ENCODE assay signal across 8 mouse cellular contexts in the genomic region with DNA sequence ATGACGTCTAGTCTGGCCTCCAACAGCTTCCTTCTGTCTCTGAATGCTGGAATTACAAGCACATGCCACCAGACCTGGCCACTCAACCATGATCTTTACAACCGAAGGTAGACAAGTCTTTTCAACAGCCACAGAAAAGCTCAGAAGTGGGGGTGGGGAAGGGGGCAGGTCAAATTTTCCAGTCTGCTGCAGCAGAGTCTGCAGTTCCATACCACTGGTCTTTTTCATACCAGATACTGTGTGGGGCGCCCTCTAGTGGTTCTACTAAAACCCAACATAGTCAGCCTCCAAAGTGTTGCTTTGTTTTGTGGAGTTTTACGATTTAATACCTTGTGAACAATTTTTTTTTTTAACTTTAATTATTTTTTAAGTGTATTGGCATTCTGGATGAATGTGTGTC. TPM values are rescaled to one million over a fixed set of nuclear protein-coding genes. Genes with fewer than 3 reads are reported as not detected.
DNase-seq lines count a peak whose midpoint lies in the region; ATAC-seq and TF ChIP-seq lines count a peak whose summit lies in the region.

No protein-coding gene starts in this region.

- H3K9ac ChIP-seq in forebrain, postnatal 0 days, result no peak overlapping the region
- H3K9ac ChIP-seq in liver, adult 2 months (ENCODE audit: low read depth, low read length), result no peak overlapping the region
- no peak overlapping the region for H3K9ac ChIP-seq in neural tube, embryonic 12.5 days

- no peak overlapping the region for H3K4me2 ChIP-seq in forebrain, postnatal 0 days (ENCODE audit: low read depth)
- 0 out of 2 replicates have a peak overlapping the region, but pooled peaks have one; percentile 12 for H3K4me2 ChIP-seq in neural tube, embryonic 12.5 days (replicated peaks)

- H3K9me3 ChIP-seq in forebrain, postnatal 0 days (ENCODE audit: low read length), result no peaks in the 10 kb centered on the region
- H3K9me3 ChIP-seq in neural tube, embryonic 12.5 days, result no peaks in the 10 kb centered on the region

- no peak overlapping the region for H3K27ac ChIP-seq in forebrain, postnatal 0 days (ENCODE audit: low read depth, low read length)
- H3K27ac ChIP-seq in liver, adult 2 months (replicated peaks; ENCODE audit: insufficient read depth, low read depth, low read length), result no peak overlapping the region
- no peak overlapping the region for H3K27ac ChIP-seq in neural tube, embryonic 12.5 days

- DNase-seq in urinary bladder, postnatal 25 days (ENCODE audit: low spot score), result peak; percentile 56
- DNase-seq in urinary bladder, postnatal 4 days (ENCODE audit: low spot score in 2 of 2), result no peak
- DNase-seq in brain, adult 2 months (ENCODE audit: low read depth, low spot score), result peak; percentile 76
- peak; percentile 80 for DNase-seq in forebrain, postnatal 0 days
- peak; percentile 75 for DNase-seq in kidney, adult 9 months
- peak; percentile 48 for DNase-seq in liver, adult 2 months (ENCODE audit: extremely low read depth, low read depth, low spot score)
- DNase-seq in thymus, postnatal 36 days, result peak; percentile 48 to 51

- peak; percentile 74 for TF ChIP-seq CTCF in forebrain, postnatal 0 days (IDR thresholded peaks at IDR 0.05; ENCODE audit: low read depth)
- peak; percentile 14; the same call in 1 of the 2 replicates for TF ChIP-seq CTCF in liver, adult 2 months (IDR thresholded peaks at IDR 0.05; ENCODE audit: low read depth, low read length)

- no peak overlapping the region for H3K4me3 ChIP-seq in forebrain, postnatal 0 days (ENCODE audit: low read depth, low read length)
- 0 out of 2 replicates have a peak overlapping the region, but pooled peaks have one; percentile 2 for H3K4me3 ChIP-seq in liver, adult 2 months (ENCODE audit: insufficient read depth, low read depth, low read length)
- H3K4me3 ChIP-seq in neural tube, embryonic 12.5 days, result no peak overlapping the region

- 0 out of 2 replicates have a peak, but pooled peaks cover 2% of the 10 kb centered on the region for H3K4me1 ChIP-seq in forebrain, postnatal 0 days (ENCODE audit: insufficient read depth)
- H3K4me1 ChIP-seq in liver, adult 2 months (ENCODE audit: control insufficient read depth, insufficient read depth, low read length), result peaks cover 4% of the 10 kb centered on the region; the same call in 1 of the 2 replicates
- peaks cover 9% of the 10 kb centered on the region; the same call in 1 of the 2 replicates for H3K4me1 ChIP-seq in neural tube, embryonic 12.5 days

- H3K36me3 ChIP-seq in forebrain, postnatal 0 days (ENCODE audit: insufficient read depth), result no peaks in the 10 kb centered on the region; the same call in 1 of the 2 replicates
- H3K36me3 ChIP-seq in liver, adult 2 months (ENCODE audit: control insufficient read depth, insufficient read depth, low read length), result peaks cover 14% of the 10 kb centered on the region
- H3K36me3 ChIP-seq in neural tube, embryonic 12.5 days, result peaks cover 16% of the 10 kb centered on the region

- TF ChIP-seq POLR2A in liver, adult 2 months (IDR thresholded peaks at IDR 0.05; ENCODE audit: extremely low read depth, insufficient read depth, low read length), result no peak

- 7% methylated on average over 4 of the region's 4 CpGs for WGBS in forebrain, postnatal 0 days
- WGBS in liver, adult 2 months, result 15% methylated on average over 4 of the region's 4 CpGs
- WGBS in neural tube, embryonic 12.5 days, result 17% methylated on average over 4 of the region's 4 CpGs

- H3K79me2 ChIP-seq in liver, adult 2 months (ENCODE audit: control insufficient read depth, insufficient read depth, low read length), result no peaks in the 10 kb centered on the region

- no peak for ATAC-seq in forebrain, postnatal 0 days
- no peak for ATAC-seq in neural tube, embryonic 12.5 days (ENCODE audit: low FRiP score, low read depth)

- no peaks in the 10 kb centered on the region for H3K27me3 ChIP-seq in forebrain, postnatal 0 days (ENCODE audit: insufficient read depth, low read length)
- no peaks in the 10 kb centered on the region for H3K27me3 ChIP-seq in liver, adult 2 months (ENCODE audit: control insufficient read depth, insufficient read depth, low read length)
- H3K27me3 ChIP-seq in neural tube, embryonic 12.5 days (replicated peaks), result no peaks in the 10 kb centered on the region

RNA-seq across cellular contexts. Expression of a gene that starts 1.4 kb away (rescaled TPM):
- 7.8 and 7.9 TPM in 2 replicates for total RNA-seq in forebrain, postnatal 0 days (2014; rRNA removed)
- polyA plus RNA-seq in forebrain, postnatal 0 days (2015; fragmentation: Nextera tagmentation; extraction: Ambion mirVana), result 4.3 and 6.5 TPM in 2 replicates
- 0.13 and 0.18 TPM in 2 replicates for total RNA-seq in liver, adult 2 months (2014; rRNA removed)
- 0.15 and 0.20 TPM in 2 replicates for polyA plus RNA-seq in liver, adult 2 months (2012; rRNA removed)
- 4.9 and 5.7 TPM in 2 replicates for polyA plus RNA-seq in neural tube, embryonic 12.5 days (2016; fragmentation: Nextera tagmentation; extraction: Ambion mirVana)

RNA-seq across cellular contexts. Expression of a gene that starts 13.2 kb away (rescaled TPM):
- total RNA-seq in forebrain, postnatal 0 days (2014; rRNA removed), result 50.2 and 58.5 TPM in 2 replicates
- 87.0 and 92.0 TPM in 2 replicates for polyA plus RNA-seq in forebrain, postnatal 0 days (2015; fragmentation: Nextera tagmentation; extraction: Ambion mirVana)
- total RNA-seq in liver, adult 2 months (2014; rRNA removed), result 146 and 161 TPM in 2 replicates
- polyA plus RNA-seq in liver, adult 2 months (2012; rRNA removed), result 75.7 and 96.4 TPM in 2 replicates
- polyA plus RNA-seq in neural tube, embryonic 12.5 days (2016; fragmentation: Nextera tagmentation; extraction: Ambion mirVana), result 108 and 109 TPM in 2 replicates

RNA-seq across cellular contexts. Expression of a gene that starts 36.9 kb away (rescaled TPM):
- total RNA-seq in forebrain, postnatal 0 days (2014; rRNA removed), result 24.9 and 39.4 TPM in 2 replicates
- polyA plus RNA-seq in forebrain, postnatal 0 days (2015; fragmentation: Nextera tagmentation; extraction: Ambion mirVana), result 15.1 and 18.8 TPM in 2 replicates
- total RNA-seq in liver, adult 2 months (2014; rRNA removed), result 2.9 and 3.7 TPM in 2 replicates
- 3.9 and 4.1 TPM in 2 replicates for polyA plus RNA-seq in liver, adult 2 months (2012; rRNA removed)
- polyA plus RNA-seq in neural tube, embryonic 12.5 days (2016; fragmentation: Nextera tagmentation; extraction: Ambion mirVana), result 21.5 and 22.9 TPM in 2 replicates

RNA-seq across cellular contexts. Expression of a gene that starts 58.6 kb away (rescaled TPM):
- total RNA-seq in forebrain, postnatal 0 days (2014; rRNA removed), result 3.6 and 5.2 TPM in 2 replicates
- polyA plus RNA-seq in forebrain, postnatal 0 days (2015; fragmentation: Nextera tagmentation; extraction: Ambion mirVana), result 4.7 and 5.9 TPM in 2 replicates
- 0.74 and 1.3 TPM in 2 replicates for total RNA-seq in liver, adult 2 months (2014; rRNA removed)
- polyA plus RNA-seq in liver, adult 2 months (2012; rRNA removed), result 0.44 and 0.72 TPM in 2 replicates
- 24.5 and 24.7 TPM in 2 replicates for polyA plus RNA-seq in neural tube, embryonic 12.5 days (2016; fragmentation: Nextera tagmentation; extraction: Ambion mirVana)

RNA-seq across cellular contexts. Expression of a gene that starts 58.9 kb away (rescaled TPM):
- 6.9 and 9.5 TPM in 2 replicates for total RNA-seq in forebrain, postnatal 0 days (2014; rRNA removed)
- 26.8 and 27.9 TPM in 2 replicates for polyA plus RNA-seq in forebrain, postnatal 0 days (2015; fragmentation: Nextera tagmentation; extraction: Ambion mirVana)
- total RNA-seq in liver, adult 2 months (2014; rRNA removed), result 9.3 and 10.9 TPM in 2 replicates
- 4.2 and 5.2 TPM in 2 replicates for polyA plus RNA-seq in liver, adult 2 months (2012; rRNA removed)
- polyA plus RNA-seq in neural tube, embryonic 12.5 days (2016; fragmentation: Nextera tagmentation; extraction: Ambion mirVana), result 52.1 and 64.2 TPM in 2 replicates

Comparison
In these comparisons a context has a peak if more than half of its experiments do, and no peak if none do; other contexts are left out.
1. DNase-seq: peak in urinary bladder, postnatal 25 days (single experiment), brain, adult 2 months (single experiment), forebrain, postnatal 0 days (single experiment), kidney, adult 9 months (single experiment), liver, adult 2 months (single experiment) and thymus, postnatal 36 days (2 of 2); none in urinary bladder, postnatal 4 days (0 of 2).